Mouse (Mus musculus) forebrain, embryonic 13.5 days (tissue): ENCODE measurements around the gene Eipr1. TPM values are rescaled to one million over a fixed set of nuclear protein-coding genes. Genes with fewer than 3 reads are reported as not detected.

Experiments
- polyA plus RNA-seq: library from polyadenylated mRNA; unstranded; fragments of >200 nt; fragmentation: Nextera tagmentation; extraction: Ambion mirVana; gene quantifications from 2 replicates; pipeline ENCODE4 v1.2.1, GENCODE M21; 2015

Gene Eipr1
- polyA plus RNA-seq, 1 experiment from 2014 or later, result 56.6 TPM

Other genes with a start within 250 kb of the Eipr1 start
- not detected in 2 replicates for gene Dcdc2c, start 199.4 kb upstream of the Eipr1 start, polyA plus RNA-seq
- gene Allc, start 169.3 kb upstream of the Eipr1 start, polyA plus RNA-seq, result not detected in 2 replicates
- 0.18 and 0.40 TPM in 2 replicates for gene Colec11, start 128.4 kb upstream of the Eipr1 start, polyA plus RNA-seq
- gene Rps7, start 115.8 kb upstream of the Eipr1 start, polyA plus RNA-seq, result 536 and 650 TPM in 2 replicates
- gene Rnaseh1, start 102.2 kb upstream of the Eipr1 start, polyA plus RNA-seq, result 28.4 and 29.6 TPM in 2 replicates
- gene Adi1, start 76.6 kb upstream of the Eipr1 start, polyA plus RNA-seq, result 42.2 and 44.6 TPM in 2 replicates
- gene Trappc12, start 1.3 kb upstream of the Eipr1 start, polyA plus RNA-seq, result 37.8 and 42.9 TPM in 2 replicates